Mouse (Mus musculus) CH12.LX (cell line): ENCODE data around the gene Acvrl1.

Source experiments
- PAX5 ChIP-seq: IDR thresholded peaks from 2 replicates; pipeline ENCODE4 v1.6.1; 2012; ENCODE audit warnings: low read length, inconsistent platforms, mixed read lengths
- POLR2A ChIP-seq: IDR thresholded peaks from 2 replicates; pipeline ENCODE4 v1.6.1; 2011; ENCODE audit warnings: low read depth, mild to moderate bottlenecking, improper control_type of control experiment, low read length
- POLR2AphosphoS2 ChIP-seq: IDR thresholded peaks from 2 replicates; pipeline ENCODE4 v1.6.1; 2011; ENCODE audit warnings: low read depth, low read length, improper control_type of control experiment

DNA sequence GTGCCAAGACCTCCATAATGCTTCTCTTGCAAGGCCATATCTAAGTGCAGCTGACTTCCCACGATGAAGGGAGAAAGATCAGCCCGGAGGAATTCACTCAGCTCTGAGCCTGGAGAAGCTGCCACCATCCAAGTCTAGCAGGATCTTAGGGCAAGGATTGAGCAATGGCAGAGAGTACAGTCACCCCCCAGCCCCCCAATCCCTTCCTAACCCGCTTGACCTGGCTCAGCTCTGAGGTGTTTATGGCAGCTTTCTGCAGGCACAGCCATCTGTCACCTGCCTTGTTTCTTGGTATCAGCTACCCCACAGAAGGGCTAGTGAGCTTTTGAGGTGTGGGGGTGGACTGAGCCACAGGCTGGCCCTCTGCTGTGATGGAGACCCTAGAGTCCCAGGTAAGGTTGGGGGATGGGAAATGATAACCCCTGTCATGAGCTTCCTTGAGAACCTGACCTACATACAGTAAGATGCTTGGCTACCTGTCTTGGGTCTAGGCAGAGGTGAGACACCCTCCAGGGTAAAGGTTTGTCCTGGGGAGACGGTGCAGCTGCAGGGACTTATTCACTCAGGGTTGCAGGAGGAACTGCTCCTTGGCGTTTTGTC, 12.7 kb upstream of the Acvrl1 start, which contains the start of gene Ankrd33:
- TF ChIP-seq POLR2A (no peak), PAX5 (no peak), POLR2AphosphoS2 (no peak)
